Mouse (Mus musculus) embryo, embryonic 11 days (tissue): Measurements from ENCODE around the gene Cd151.

Experiments
- DNase-seq: peaks from one replicate; pipeline ENCODE4 v3.0.0-alpha.2; 2015

Cd151 gene

GRCm38 (mm10) chr7:141475805-141476158 lies 8.6 kb downstream of the Cd151 start:
- no peak for DNase-seq

GRCm38 (mm10) chr7:141476226-141476980 lies 9.2 kb downstream of the Cd151 start:
- peak; percentile 69 for DNase-seq

- DNase-seq = no peak
These were observed 9.8 kb downstream of the Cd151 start for GRCm38 (mm10) chr7:141476981-141477370.

DNA sequence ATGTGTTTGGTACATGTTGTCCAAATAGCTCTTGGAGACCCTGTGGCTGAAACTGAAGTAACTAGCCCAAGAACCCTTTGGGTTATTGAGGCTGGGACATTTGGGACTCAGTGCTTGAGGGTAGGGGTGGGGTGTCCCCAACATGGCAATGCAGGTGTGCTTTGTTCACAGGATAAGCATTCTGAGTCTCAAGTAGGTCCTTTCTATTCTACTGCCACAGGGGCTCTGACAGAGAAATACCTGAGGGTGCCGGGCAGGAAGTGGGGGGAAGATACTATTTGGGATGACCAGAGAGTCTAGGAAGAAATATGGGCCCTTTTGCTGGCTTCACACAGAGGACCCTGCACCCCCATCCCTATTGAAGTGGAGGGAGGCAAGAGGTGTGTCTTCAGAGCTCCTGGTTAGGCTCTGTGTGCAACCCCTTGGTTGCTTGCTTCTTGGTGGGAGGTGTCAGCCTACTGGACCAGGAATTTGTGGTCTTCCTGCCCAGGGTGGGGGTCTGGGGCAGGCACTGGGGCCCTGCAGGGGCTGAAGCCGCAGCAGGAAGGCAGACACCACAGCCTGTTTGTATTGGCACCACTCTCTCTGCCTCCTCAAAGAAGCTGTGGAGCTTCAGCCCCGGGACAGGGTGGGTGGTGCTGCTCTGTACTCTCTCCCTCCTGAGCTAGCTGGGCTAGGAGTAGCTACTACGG lies 10.5 kb downstream of the Cd151 start:
- no peak for DNase-seq

DNA sequence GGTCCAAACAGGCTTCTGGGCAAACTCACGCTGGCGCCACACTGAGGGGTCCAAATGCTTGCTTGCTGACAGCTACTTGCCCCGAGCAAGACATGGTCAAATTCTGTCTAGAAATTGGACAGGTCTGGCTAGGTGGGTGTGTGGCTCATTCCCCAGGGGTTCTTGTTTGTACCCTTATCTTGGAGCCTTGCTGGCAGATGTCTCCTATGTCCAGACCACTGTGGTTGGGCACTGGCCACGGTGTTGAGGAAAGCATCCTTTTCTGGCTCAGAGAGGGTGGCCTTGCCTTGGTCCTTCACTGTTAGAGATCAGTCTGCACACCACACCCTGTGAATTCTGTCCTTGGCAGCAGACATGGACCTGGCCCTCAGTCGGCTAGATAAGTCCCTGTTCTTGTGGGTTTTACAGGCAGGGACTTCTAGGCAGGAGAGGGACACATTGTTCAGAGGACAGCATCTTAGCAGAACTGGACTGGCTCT lies 11.1 kb downstream of the Cd151 start:
- no peak for DNase-seq

- DNase-seq = peak; percentile 84
These were observed 13.8 kb downstream of the Cd151 start for GRCm38 (mm10) chr7:141480842-141481497.

GRCm38 (mm10) chr7:141481498-141482401 lies 14.6 kb downstream of the Cd151 start:
- peak; percentile 78 for DNase-seq

DNA sequence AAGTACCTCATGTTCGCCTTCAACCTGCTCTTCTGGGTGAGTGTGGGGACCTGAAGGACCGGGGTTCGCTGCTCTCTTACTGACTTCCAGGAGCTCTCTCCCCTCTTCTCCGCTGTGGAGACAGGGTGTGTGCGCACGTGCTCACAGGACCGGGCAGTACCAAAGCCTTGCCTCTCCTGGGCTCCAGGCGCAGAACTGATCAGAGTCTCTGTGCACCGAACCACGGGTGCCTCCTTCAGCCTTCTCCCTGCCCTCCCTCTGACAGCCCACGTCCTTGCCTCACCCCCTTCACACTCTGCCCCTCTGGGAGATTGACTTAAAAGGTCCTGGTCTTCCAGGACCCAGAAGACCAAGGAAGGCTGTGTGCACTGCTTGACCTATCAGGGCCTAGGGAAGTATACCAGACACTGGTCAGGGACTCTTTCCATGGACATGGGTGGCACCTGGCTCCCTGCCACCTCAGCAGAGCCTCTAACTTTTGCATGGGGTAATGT lies 15.4 kb downstream of the Cd151 start:
- no peak for DNase-seq

- DNase-seq = no peak
These were observed 16.0 kb downstream of the Cd151 start for GRCm38 (mm10) chr7:141483114-141483653.

- no peak for DNase-seq
These were observed 17.3 kb downstream of the Cd151 start for GRCm38 (mm10) chr7:141484186-141485120.

DNA sequence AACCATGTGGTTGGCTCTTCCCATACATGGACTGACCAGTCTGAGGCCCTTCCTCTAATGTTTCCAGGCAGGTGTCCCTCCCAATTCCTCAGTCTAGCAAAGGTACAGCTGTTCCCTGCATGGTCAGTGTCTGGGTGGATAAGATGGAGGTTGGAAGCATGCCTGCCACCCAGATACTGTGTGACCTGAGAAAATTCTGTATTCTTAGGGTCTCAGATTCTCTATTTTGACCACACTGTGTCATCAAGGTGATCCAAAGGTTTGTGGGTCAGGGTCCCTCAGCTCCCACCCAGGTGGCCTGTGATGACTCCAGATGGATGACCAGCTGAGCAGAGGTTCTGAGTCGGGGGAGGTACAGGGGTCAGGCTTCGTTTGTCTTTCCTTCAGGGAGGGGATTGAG lies 18.0 kb downstream of the Cd151 start:
- no peak for DNase-seq

DNA sequence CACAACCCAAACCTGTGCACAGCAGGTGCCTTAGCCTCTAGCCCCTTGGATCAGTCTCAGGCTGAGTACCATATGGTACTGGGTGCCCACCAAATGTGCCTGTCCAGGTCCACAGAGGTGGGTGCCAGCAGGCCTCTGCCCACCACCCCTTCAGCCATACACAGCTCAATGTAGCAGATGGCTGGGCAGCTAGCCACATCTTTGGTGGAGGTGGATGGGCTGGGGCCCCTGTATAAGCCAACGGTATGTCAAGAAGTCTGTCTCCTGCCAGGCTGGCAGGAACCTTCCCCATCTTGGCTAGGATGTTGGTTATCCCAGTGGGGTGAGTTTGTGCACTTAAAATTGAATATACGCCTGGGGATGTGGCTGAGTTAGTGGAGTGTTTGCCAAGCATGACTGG lies 18.4 kb downstream of the Cd151 start:
- DNase-seq = no peak

DNA sequence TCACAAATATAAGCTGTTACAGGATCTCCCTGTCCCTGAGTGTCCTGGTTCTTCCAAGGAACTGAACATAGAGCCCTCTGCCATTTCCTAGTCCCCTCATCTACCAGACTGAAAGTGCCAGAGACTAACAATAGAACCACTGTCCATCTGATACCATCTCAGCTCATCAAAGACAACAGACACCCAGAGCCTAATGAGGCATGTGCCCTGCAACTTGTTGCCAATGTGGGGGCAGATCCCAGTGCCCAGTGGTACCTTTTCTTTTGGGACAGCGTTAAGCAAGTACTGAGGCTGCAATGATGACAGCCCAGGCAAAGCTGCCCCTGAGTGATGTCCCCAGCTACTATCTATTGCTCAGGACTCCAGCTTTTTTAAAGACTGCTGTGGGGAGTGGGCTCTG lies 19.0 kb downstream of the Cd151 start:
- no peak for DNase-seq

- DNase-seq = no peak
These were observed 19.9 kb downstream of the Cd151 start for GRCm38 (mm10) chr7:141487141-141487540.

DNA sequence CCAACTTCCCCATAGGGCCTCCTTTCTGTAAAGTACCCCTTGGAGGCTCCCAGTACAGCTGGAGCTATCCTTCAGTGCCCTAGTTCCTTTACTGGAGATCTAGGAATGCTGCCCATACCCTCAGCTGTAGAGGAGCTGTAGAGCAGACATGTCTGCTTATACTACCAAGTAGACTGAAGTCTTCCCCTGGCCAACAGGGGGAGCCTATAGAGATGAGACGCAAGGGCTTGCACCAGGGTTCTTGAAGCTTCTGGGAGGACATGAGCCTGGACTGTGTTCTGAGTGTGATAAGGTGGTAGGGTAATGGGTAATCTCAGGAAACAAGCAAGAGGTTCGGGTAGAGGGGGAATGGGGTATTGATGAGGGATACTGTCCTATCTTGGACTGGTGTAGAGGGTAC lies 24.0 kb downstream of the Cd151 start:
- DNase-seq = no peak

GRCm38 (mm10) chr7:141492738-141493137 lies 25.5 kb downstream of the Cd151 start:
- DNase-seq = no peak

DNA sequence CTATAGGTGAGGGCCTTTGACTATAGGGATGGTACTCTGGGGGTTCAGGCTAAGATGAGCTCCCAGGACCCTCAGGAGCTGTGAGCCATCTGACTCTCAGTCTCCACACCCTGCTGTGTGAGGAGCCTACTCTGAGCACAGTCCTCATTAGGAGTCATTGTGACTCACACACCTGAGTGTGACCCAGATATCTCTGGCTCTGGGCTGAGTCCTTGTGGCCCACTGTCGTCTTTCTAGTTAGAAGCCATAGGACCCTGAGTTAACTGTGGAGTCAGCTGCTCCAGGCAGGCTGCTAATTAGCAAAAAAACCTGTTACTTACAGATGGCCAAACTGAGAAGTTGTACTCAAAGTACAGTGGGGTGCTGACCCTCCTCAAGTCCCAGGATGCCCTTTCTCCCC lies 26.5 kb downstream of the Cd151 start:
- DNase-seq = no peak

DNA sequence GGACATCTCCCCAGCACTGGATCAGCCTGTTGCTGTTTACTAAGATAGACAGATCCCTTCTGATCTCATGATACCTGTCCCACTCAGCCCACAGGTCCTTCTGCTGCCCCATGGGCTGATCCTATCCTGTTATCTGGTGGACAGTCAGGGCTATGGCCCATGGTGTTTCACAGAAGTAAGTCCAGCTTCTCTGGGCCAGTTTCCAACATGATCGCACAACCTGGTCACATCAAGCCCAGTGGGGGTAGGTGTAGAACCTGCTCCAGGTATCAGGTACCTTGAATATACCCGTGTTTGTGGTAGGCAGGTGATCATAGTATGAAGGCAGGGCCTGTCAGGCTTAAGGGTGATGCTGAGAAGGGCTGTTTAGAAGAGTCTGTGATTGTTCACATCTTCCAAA lies 28.2 kb downstream of the Cd151 start:
- DNase-seq = no peak

GRCm38 (mm10) chr7:141495940-141496339 lies 28.7 kb downstream of the Cd151 start:
- DNase-seq = no peak

DNA sequence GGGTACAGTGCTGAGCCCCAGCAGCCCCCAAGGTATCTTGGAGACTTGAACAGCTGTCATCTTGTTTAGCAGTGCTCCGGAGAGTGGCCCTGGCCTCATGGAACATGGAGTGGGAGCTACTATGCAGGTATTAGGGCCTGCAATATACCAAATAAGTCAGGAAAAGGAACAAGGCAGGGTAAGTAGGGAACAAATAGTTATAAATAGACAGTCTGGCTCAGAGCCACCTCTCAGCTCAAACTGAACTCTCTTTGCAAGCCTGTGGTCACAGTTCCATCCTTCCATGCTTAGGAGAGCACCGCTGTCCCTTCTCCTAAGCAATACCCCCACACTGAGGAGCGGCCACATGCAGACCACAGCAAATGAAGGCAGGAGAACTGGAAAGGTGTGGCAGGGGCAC lies 30.4 kb downstream of the Cd151 start:
- no peak for DNase-seq
